Mouse (Mus musculus): ENCODE measurements around the gene Gorab. TPM values are rescaled to one million over a fixed set of nuclear protein-coding genes. Genes with fewer than 3 reads are reported as not detected.

Gorab gene
- polyA plus RNA-seq, 1 experiment: 2.2 TPM

DNA sequence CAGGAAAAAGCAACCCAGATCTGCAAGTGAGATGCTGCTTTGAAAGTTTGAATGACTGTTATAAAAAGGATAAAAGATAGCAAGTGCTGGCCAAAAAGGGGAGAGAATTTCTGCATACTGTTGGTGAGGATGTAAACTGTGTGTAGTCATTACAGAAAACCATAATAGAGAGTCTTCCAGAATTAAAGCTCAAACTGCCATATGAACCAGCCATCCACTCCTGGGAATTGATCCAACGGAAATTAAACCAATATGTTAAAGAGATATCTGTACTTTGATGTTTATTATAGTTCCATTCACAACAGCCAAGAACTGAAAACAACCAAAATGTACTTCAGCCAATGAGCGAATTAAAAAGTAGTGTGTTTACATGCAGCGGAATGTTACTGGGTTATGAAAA lies 52.5 kb downstream of the Gorab start:
- TF ChIP-seq POLR2A (IDR thresholded peaks at IDR 0.05; ENCODE audit: control insufficient read depth, extremely low read depth, insufficient read depth, low read length, poor library complexity) (no peak), CTCF (IDR thresholded peaks at IDR 0.05; ENCODE audit: borderline replicate concordance, control insufficient read depth, extremely low read depth, insufficient read depth, low read length, poor library complexity) (no peak)
- Histone ChIP-seq H3K27ac (ENCODE audit: control insufficient read depth, insufficient read depth, low read length) (no peak overlapping the region), H3K4me3 (ENCODE audit: control insufficient read depth, insufficient read depth, low read length) (no peak overlapping the region), H3K4me1 (replicated peaks; ENCODE audit: control insufficient read depth, insufficient read depth, low read length) (no peaks in the 10 kb centered on the region), H3K36me3 (ENCODE audit: control insufficient read depth, insufficient read depth, low read length) (no peaks in the 10 kb centered on the region), H3K27me3 (ENCODE audit: control insufficient read depth, insufficient read depth, low read length) (no peaks in the 10 kb centered on the region)
- 94% methylated on average over 3 of the region's 3 CpGs for WGBS
- no peak for DNase-seq

DNA sequence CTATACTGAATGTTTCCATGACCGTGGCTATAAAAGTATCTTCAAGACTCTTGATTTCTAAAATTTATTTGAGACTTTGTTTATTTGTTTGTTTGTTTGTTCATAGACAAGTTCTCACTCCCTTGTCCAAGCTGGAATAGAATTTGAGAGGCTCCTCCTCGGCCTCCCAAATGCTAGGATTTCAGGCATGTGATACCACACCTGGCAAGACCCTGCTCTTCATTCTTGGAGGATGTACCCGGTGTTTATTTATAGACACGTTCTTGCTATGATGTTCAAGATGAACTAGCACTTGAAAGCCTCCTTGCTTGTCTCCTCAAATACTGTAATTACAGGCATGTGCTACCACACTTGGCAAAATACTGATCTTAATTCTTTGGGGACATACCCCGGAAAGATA lies 57.9 kb downstream of the Gorab start:
- no peaks in the 10 kb centered on the region for H3K4me1 ChIP-seq (replicated peaks; ENCODE audit: control insufficient read depth, insufficient read depth, low read length)

DNA sequence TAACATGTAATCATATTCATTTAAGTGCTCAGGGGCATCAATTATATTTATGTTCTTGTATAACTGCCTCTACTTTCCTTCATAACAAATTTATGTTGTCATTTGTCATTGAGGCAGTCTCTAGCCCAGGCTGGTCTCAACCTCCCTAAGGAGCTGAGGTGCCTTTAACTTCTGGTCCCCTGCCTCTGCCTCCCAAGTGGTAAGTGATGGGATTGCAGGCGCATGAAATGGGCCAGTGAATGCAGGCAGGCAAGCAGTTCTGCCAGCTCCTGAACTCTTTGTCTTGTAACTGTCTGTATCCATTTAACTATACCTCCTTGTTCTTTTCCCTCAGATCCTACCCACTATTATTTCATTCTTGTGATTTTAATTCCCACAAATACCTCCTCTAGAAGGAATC lies 58.5 kb downstream of the Gorab start:
- no peak overlapping the region for H3K4me3 ChIP-seq (ENCODE audit: control insufficient read depth, insufficient read depth, low read length)
- H3K36me3 ChIP-seq (ENCODE audit: control insufficient read depth, insufficient read depth, low read length): no peaks in the 10 kb centered on the region
- no peak overlapping the region for H3K27ac ChIP-seq (ENCODE audit: control insufficient read depth, insufficient read depth, low read length)
- WGBS: 62% methylated on average over 1 of the region's 1 CpGs
- DNase-seq: peak; percentile 2
- H3K27me3 ChIP-seq (ENCODE audit: control insufficient read depth, insufficient read depth, low read length): no peaks in the 10 kb centered on the region
- H3K4me1 ChIP-seq (replicated peaks; ENCODE audit: control insufficient read depth, insufficient read depth, low read length): no peaks in the 10 kb centered on the region
- TF ChIP-seq CTCF (IDR thresholded peaks at IDR 0.05; ENCODE audit: borderline replicate concordance, control insufficient read depth, extremely low read depth, insufficient read depth, low read length, poor library complexity) (no peak), POLR2A (IDR thresholded peaks at IDR 0.05; ENCODE audit: control insufficient read depth, extremely low read depth, insufficient read depth, low read length, poor library complexity) (no peak)

More for the DNA sequence above, 57.9 kb downstream of the Gorab start:
- no peak for DNase-seq
- Histone ChIP-seq H3K36me3 (ENCODE audit: control insufficient read depth, insufficient read depth, low read length) (no peaks in the 10 kb centered on the region), H3K27me3 (ENCODE audit: control insufficient read depth, insufficient read depth, low read length) (no peaks in the 10 kb centered on the region), H3K27ac (ENCODE audit: control insufficient read depth, insufficient read depth, low read length) (no peak overlapping the region), H3K4me3 (ENCODE audit: control insufficient read depth, insufficient read depth, low read length) (no peak overlapping the region)
- TF ChIP-seq CTCF (IDR thresholded peaks at IDR 0.05; ENCODE audit: borderline replicate concordance, control insufficient read depth, extremely low read depth, insufficient read depth, low read length, poor library complexity): no peak
- no peak for TF ChIP-seq POLR2A (IDR thresholded peaks at IDR 0.05; ENCODE audit: control insufficient read depth, extremely low read depth, insufficient read depth, low read length, poor library complexity)
- WGBS: 91% methylated on average over 5 of the region's 5 CpGs

DNA sequence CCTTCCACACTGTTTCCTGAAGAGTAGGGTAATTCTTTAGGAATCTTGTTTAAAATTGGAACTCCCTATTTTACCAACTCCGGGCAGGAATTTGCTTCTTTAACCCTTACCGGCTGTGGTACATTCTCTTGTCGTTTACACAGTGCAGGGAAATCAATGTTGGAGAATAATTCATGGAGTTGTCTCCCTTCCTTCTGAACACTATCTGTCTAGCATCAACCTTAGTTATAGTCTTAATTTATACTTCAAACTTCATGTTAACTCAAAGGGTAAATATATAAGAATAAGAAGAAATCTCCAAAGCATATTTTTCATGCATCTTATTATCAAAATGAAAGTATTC lies 64.3 kb downstream of the Gorab start:
- 94% methylated on average over 3 of the region's 3 CpGs for WGBS
- no peaks in the 10 kb centered on the region for H3K36me3 ChIP-seq (ENCODE audit: control insufficient read depth, insufficient read depth, low read length)
- no peak for TF ChIP-seq POLR2A (IDR thresholded peaks at IDR 0.05; ENCODE audit: control insufficient read depth, extremely low read depth, insufficient read depth, low read length, poor library complexity)
- no peak for TF ChIP-seq CTCF (IDR thresholded peaks at IDR 0.05; ENCODE audit: borderline replicate concordance, control insufficient read depth, extremely low read depth, insufficient read depth, low read length, poor library complexity)

DNA sequence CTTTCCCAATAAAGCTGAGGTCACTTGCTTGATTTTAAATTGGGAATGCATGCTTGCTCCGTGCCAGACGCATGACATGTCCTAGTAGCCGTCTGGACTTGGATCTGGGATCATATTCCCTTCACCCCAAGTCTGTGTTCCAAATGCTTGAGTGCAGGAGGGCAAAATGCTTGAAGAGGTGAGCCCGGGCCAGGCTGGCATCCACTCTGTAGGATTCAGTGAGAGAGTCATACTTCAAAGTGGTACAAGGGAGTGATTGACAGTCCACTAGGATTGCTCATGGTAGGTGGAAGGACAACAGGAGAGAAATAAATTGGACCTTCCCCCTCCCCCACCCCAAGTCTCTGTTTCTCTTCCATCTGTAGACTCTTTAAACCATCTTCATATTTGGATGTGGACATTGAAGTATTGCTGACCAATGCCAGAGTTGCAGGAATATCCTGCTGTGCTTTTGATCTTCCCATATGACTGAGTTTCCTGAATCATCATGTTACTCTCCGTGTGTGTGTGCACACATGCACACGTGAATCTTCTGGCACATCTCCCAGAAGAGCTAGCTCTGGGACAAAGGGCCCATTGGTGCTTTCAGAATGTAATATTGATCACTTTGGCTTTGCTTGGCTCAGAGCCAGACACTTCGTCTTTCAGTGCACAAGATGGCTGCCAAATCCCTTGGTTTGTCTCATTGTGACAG lies 64.8 kb downstream of the Gorab start:
- Histone ChIP-seq H3K4me3 (ENCODE audit: control insufficient read depth, insufficient read depth, low read length) (no peak overlapping the region), H3K36me3 (ENCODE audit: control insufficient read depth, insufficient read depth, low read length) (no peaks in the 10 kb centered on the region), H3K27me3 (ENCODE audit: control insufficient read depth, insufficient read depth, low read length) (no peaks in the 10 kb centered on the region), H3K27ac (ENCODE audit: control insufficient read depth, insufficient read depth, low read length) (no peak overlapping the region), H3K4me1 (replicated peaks; ENCODE audit: control insufficient read depth, insufficient read depth, low read length) (no peaks in the 10 kb centered on the region)
- WGBS: 95% methylated on average over 7 of the region's 7 CpGs
- no peak for DNase-seq
- TF ChIP-seq POLR2A (IDR thresholded peaks at IDR 0.05; ENCODE audit: control insufficient read depth, extremely low read depth, insufficient read depth, low read length, poor library complexity): no peak
- TF ChIP-seq CTCF (IDR thresholded peaks at IDR 0.05; ENCODE audit: borderline replicate concordance, control insufficient read depth, extremely low read depth, insufficient read depth, low read length, poor library complexity): no peak

More for the DNA sequence above, 64.3 kb downstream of the Gorab start:
- no peaks in the 10 kb centered on the region for H3K4me1 ChIP-seq (replicated peaks; ENCODE audit: control insufficient read depth, insufficient read depth, low read length)
- no peak for DNase-seq
- H3K27me3 ChIP-seq (ENCODE audit: control insufficient read depth, insufficient read depth, low read length): no peaks in the 10 kb centered on the region
- H3K27ac ChIP-seq (ENCODE audit: control insufficient read depth, insufficient read depth, low read length): no peak overlapping the region
- no peak overlapping the region for H3K4me3 ChIP-seq (ENCODE audit: control insufficient read depth, insufficient read depth, low read length)

DNA sequence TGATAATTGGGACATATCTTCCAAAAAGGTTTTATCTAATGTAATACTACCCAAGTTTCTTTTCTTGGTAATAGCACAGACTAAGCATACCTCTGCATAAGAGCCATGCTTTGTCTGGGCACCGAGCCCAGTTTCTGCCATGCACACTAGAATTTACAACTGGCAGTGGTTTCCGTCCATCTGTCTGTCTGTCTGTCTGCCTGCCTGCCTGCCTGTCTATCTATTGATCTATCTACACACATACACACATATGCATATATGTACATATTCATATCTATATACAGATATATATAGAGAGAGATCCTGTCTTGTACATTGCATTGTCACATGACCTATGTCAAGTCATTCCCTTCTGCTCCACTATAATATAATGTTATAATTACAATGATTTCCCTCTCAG lies 65.6 kb downstream of the Gorab start:
- Histone ChIP-seq H3K36me3 (ENCODE audit: control insufficient read depth, insufficient read depth, low read length) (no peaks in the 10 kb centered on the region), H3K4me3 (ENCODE audit: control insufficient read depth, insufficient read depth, low read length) (no peak overlapping the region), H3K27me3 (ENCODE audit: control insufficient read depth, insufficient read depth, low read length) (no peaks in the 10 kb centered on the region), H3K27ac (ENCODE audit: control insufficient read depth, insufficient read depth, low read length) (no peak overlapping the region), H3K4me1 (replicated peaks; ENCODE audit: control insufficient read depth, insufficient read depth, low read length) (no peaks in the 10 kb centered on the region)
- WGBS: 68% methylated on average over 2 of the region's 2 CpGs
- no peak for DNase-seq
- TF ChIP-seq CTCF (IDR thresholded peaks at IDR 0.05; ENCODE audit: borderline replicate concordance, control insufficient read depth, extremely low read depth, insufficient read depth, low read length, poor library complexity): no peak
- no peak for TF ChIP-seq POLR2A (IDR thresholded peaks at IDR 0.05; ENCODE audit: control insufficient read depth, extremely low read depth, insufficient read depth, low read length, poor library complexity)

Other genes starting within 250 kb of the Gorab start
- gene Prrx1, start 90.0 kb downstream of the Gorab start, polyA plus RNA-seq (2012; rRNA removed): 1.9 TPM in 2 replicates

Data from thymus, adult 2 months (tissue).